Mouse (Mus musculus) MEL (cell line): Measurements from ENCODE around the gene Hoxd11. TPM values are rescaled to one million over a fixed set of nuclear protein-coding genes. Genes with fewer than 3 reads are reported as not detected.

Experiments
- DNase-seq: peaks from one replicate; pipeline ENCODE4 v3.0.0; 2011; ENCODE audit warnings: low read depth, low spot score
- H3K27ac ChIP-seq: 2 replicates; pipeline ENCODE4 v1.5.1; 2012; ENCODE audit warnings: low read depth, mild to moderate bottlenecking, control low read depth, low read length, moderate library complexity; ENCODE audit not compliant: control insufficient read depth
- H3K27me3 ChIP-seq, 2 experiments: fragments of 150-350 bp in 1 of 2; sonication (generic) in 1 of 2; 2 replicates each; pipeline ENCODE4 v1.6.1; 2012; ENCODE audit warnings: low read length in 2 of 2, mild to moderate bottlenecking in 2 of 2, improper control_type of control experiment in 1 of 2, moderate library complexity in 1 of 2; ENCODE audit not compliant: insufficient read depth in 2 of 2, control insufficient read depth in 1 of 2
- H3K36me3 ChIP-seq, 2 experiments: 2 replicates each; pipeline ENCODE4 v1.6.1; 2012 to 2014; ENCODE audit warnings: low read length in 2 of 2, improper control_type of control experiment in 1 of 2, inconsistent platforms in 1 of 2, mild to moderate bottlenecking in 1 of 2; ENCODE audit not compliant: insufficient read depth in 2 of 2, control insufficient read depth in 1 of 2
- H3K4me1 ChIP-seq, 2 experiments: fragments of 150-350 bp in 1 of 2; sonication (generic) in 1 of 2; 2 replicates each; pipeline ENCODE4 v1.6.1; 2012; ENCODE audit warnings: low read length in 2 of 2, improper control_type of control experiment in 1 of 2, mild to moderate bottlenecking in 1 of 2; ENCODE audit not compliant: insufficient read depth in 2 of 2, control insufficient read depth in 1 of 2
- H3K4me3 ChIP-seq, 2 experiments: fragments of 150-350 bp in 1 of 2; sonication (generic) in 1 of 2; 2 replicates each; pipeline ENCODE4 v1.5.1; 2012; ENCODE audit warnings: low read depth in 2 of 2, low read length in 2 of 2, mild to moderate bottlenecking in 2 of 2, moderate library complexity in 2 of 2, control low read depth in 1 of 2, improper control_type of control experiment in 1 of 2; ENCODE audit not compliant: control insufficient read depth in 1 of 2, insufficient read depth in 1 of 2
- H3K79me2 ChIP-seq: 2 replicates; pipeline ENCODE4 v1.6.1; 2012; ENCODE audit warnings: mild to moderate bottlenecking, low read length, moderate library complexity; ENCODE audit not compliant: control insufficient read depth, poor library complexity, insufficient read depth
- H3K9ac ChIP-seq: 2 replicates; pipeline ENCODE4 v1.6.1; 2012; ENCODE audit warnings: low read depth, mild to moderate bottlenecking, control low read depth, low read length, moderate library complexity; ENCODE audit not compliant: control insufficient read depth, poor library complexity, severe bottlenecking
- H3K9me3 ChIP-seq: fragments of 150-350 bp; sonication (generic); replicated peaks from 2 replicates; pipeline ENCODE4 v1.6.1; 2012; ENCODE audit warnings: mild to moderate bottlenecking, low read length, improper control_type of control experiment, moderate library complexity; ENCODE audit not compliant: insufficient read depth
- BHLHE40 ChIP-seq: IDR thresholded peaks from 2 replicates; pipeline ENCODE4 v1.6.1; 2012; ENCODE audit warnings: low read depth, mild to moderate bottlenecking, inconsistent platforms, low read length, improper control_type of control experiment, borderline replicate concordance
- ELF1 ChIP-seq: IDR thresholded peaks from 2 replicates; pipeline ENCODE4 v1.6.1; 2014; ENCODE audit warnings: low read depth, mild to moderate bottlenecking, inconsistent platforms, low read length, improper control_type of control experiment, moderate library complexity
- EP300 ChIP-seq, 2 experiments: IDR thresholded peaks; 2 replicates each; pipeline ENCODE4 v1.6.1; 2011; ENCODE audit warnings: improper control_type of control experiment in 2 of 2, low read length in 2 of 2, low read depth in 1 of 2, mild to moderate bottlenecking in 1 of 2
- GATA1 ChIP-seq: IDR thresholded peaks from 2 replicates; pipeline ENCODE4 v1.6.1; 2011; ENCODE audit warnings: low read depth, low read length, improper control_type of control experiment
- HCFC1 ChIP-seq: IDR thresholded peaks from 2 replicates; pipeline ENCODE4 v1.6.1; 2012; ENCODE audit warnings: low read depth, mild to moderate bottlenecking, inconsistent platforms, low read length, improper control_type of control experiment, moderate library complexity
- JUND ChIP-seq: IDR thresholded peaks from 2 replicates; pipeline ENCODE4 v1.6.1; 2011; ENCODE audit warnings: low read depth, mild to moderate bottlenecking, improper control_type of control experiment, low read length
- MXI1 ChIP-seq: IDR thresholded peaks from 2 replicates; pipeline ENCODE4 v1.6.1; 2011; ENCODE audit warnings: mild to moderate bottlenecking, low read depth, low read length, improper control_type of control experiment
- MYB ChIP-seq: IDR thresholded peaks from 2 replicates; pipeline ENCODE4 v1.6.1; 2011; ENCODE audit warnings: mild to moderate bottlenecking, low read depth, low read length, improper control_type of control experiment
- NELFE ChIP-seq: IDR thresholded peaks from 2 replicates; pipeline ENCODE4 v1.6.1; 2011; ENCODE audit warnings: low read depth, low read length, improper control_type of control experiment
- NRF1 ChIP-seq: IDR thresholded peaks from 2 replicates; pipeline ENCODE4 v1.6.1; 2014; ENCODE audit warnings: low read depth, mild to moderate bottlenecking, inconsistent platforms, low read length, improper control_type of control experiment, moderate library complexity; ENCODE audit not compliant: poor library complexity, insufficient read depth, severe bottlenecking
- POLR2AphosphoS2 ChIP-seq: IDR thresholded peaks from 2 replicates; pipeline ENCODE4 v1.6.1; 2011; ENCODE audit warnings: low read length, improper control_type of control experiment
- RCOR1 ChIP-seq: IDR thresholded peaks from 2 replicates; pipeline ENCODE4 v1.6.1; 2012; ENCODE audit warnings: low read depth, mild to moderate bottlenecking, inconsistent platforms, low read length, improper control_type of control experiment
- SMC3 ChIP-seq: IDR thresholded peaks from 2 replicates; pipeline ENCODE4 v1.6.1; 2011; ENCODE audit warnings: low read depth, low read length, improper control_type of control experiment
- TBP ChIP-seq: IDR thresholded peaks from 2 replicates; pipeline ENCODE4 v1.8.0; 2011; ENCODE audit warnings: low read depth, low read length, improper control_type of control experiment
- USF1 ChIP-seq: IDR thresholded peaks from 2 replicates; pipeline ENCODE4 v1.6.1; 2014; ENCODE audit warnings: low read depth, mild to moderate bottlenecking, inconsistent platforms, low read length, improper control_type of control experiment, moderate library complexity
- ZKSCAN1 ChIP-seq: IDR thresholded peaks from 2 replicates; pipeline ENCODE4 v1.6.1; 2012; ENCODE audit warnings: low read depth, mild to moderate bottlenecking, inconsistent platforms, low read length, improper control_type of control experiment, moderate library complexity
- ZNF384 ChIP-seq: IDR thresholded peaks from 2 replicates; pipeline ENCODE4 v1.6.1; 2012; ENCODE audit warnings: low read depth, mild to moderate bottlenecking, inconsistent platforms, low read length, improper control_type of control experiment
- polyA plus RNA-seq, 2 experiments: library from polyadenylated mRNA; stranded (reverse) in 1 of 2; unstranded in 1 of 2; fragments of >175 nt in 1 of 2; fragments of >200 nt in 1 of 2; gene quantifications; 2 replicates each; pipeline versions ENCODE4 v1.2.1 to v1.2.4; 2012; ENCODE audit warnings: low replicate concordance in 2 of 2, low read depth in 1 of 2; ENCODE audit not compliant: insufficient read length in 2 of 2, insufficient read depth in 1 of 2, missing spikeins in 1 of 2
- total RNA-seq: library from RNA; depleted of rRNA; stranded (reverse); fragments of 300-350 nt; gene quantifications from 2 replicates; pipeline ENCODE4 v1.2.3, GENCODE M21; 2012

Hoxd11 gene
- total and polyA plus RNA-seq, 3 experiments, result not detected

GRCm38 (mm10) chr2:74658024-74658666, 21.2 kb upstream of the Hoxd11 start:
- Histone ChIP-seq H3K4me1 (no peaks in the 10 kb centered on the region), H3K36me3 (no peaks in the 10 kb centered on the region), H3K27ac (no peak overlapping the region), H3K79me2 (no peaks in the 10 kb centered on the region), H3K9me3 (no peaks in the 10 kb centered on the region), H3K4me3 (no peak overlapping the region), H3K9ac (no peak overlapping the region), H3K27me3 (no peaks in the 10 kb centered on the region)
- DNase-seq, result no peak
- TF ChIP-seq USF1, result no peak
- no peak for TF ChIP-seq ELF1
- TF ChIP-seq MXI1, result no peak
- no peak for TF ChIP-seq BHLHE40
- no peak for TF ChIP-seq SMC3
- no peak for TF ChIP-seq ZNF384
- no peak for TF ChIP-seq POLR2AphosphoS2
- TF ChIP-seq GATA1, result no peak

DNA sequence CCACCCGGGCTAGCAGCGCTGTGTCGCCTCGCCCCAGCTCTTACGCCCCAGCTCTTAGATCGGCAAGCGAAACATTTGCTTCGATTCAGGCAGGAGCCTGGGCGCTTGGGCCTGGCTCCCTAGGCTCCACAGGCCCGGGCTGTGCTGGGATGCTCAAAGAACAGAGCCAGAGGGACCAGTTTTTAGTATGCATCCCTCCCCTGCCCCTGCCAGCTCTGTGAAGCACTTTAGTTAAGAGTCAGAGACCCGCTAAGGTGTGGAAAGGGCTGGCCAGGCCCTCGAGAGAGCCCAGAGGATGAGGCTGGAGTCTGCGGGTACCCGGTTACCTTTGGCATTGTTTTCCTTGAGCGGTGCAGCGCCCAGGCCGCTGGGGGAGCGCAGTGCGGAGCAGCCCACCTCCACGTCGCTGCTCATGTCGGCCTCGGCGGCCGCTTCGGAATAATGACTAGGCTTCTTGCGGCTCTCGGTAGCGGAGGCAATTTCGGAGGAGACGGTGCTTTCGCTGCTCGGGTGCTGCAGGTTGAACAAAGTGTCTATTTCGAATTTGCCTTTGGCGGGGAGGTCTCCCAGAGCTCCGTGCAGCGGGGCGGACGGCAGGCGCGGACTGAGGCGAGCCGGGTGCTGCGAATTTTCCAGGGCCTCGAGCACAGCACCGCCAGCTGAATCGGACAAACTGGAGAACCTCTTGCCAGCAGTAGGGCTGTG, 20.5 kb upstream of the Hoxd11 start:
- Histone ChIP-seq H3K36me3 (no peaks in the 10 kb centered on the region), H3K4me1 (no peaks in the 10 kb centered on the region), H3K9ac (no peak overlapping the region), H3K9me3 (no peaks in the 10 kb centered on the region), H3K79me2 (no peaks in the 10 kb centered on the region), H3K4me3 (no peak overlapping the region), H3K27me3 (no peaks in the 10 kb centered on the region), H3K27ac (no peak overlapping the region)
- TF ChIP-seq NELFE (no peak), TBP (no peak), EP300 (IDR thresholded peaks at IDR 0.05; ENCODE audit: low read depth in 1 of 2, low read length in 2 of 2) (no peak), NRF1 (no peak), JUND (no peak), RCOR1 (no peak), HCFC1 (no peak), ELF1 (no peak), ZKSCAN1 (no peak), MYB (no peak)
- no peak for DNase-seq
